Mouse (Mus musculus) mammary gland, adult 2 months (tissue): ENCODE measurements around the gene Gm2007. TPM values are rescaled to one million over a fixed set of nuclear protein-coding genes. Genes with fewer than 3 reads are reported as not detected.

Experiments used
- polyA plus RNA-seq: library from polyadenylated mRNA; depleted of rRNA; stranded (reverse); fragments of >200 nt; gene quantifications from 2 replicates; pipeline ENCODE4 v1.2.3, GENCODE M21; 2012; ENCODE audit warnings: low replicate concordance; rRNA removed

Gene Gm2007
- not detected in 2 replicates for polyA plus RNA-seq

DNA sequence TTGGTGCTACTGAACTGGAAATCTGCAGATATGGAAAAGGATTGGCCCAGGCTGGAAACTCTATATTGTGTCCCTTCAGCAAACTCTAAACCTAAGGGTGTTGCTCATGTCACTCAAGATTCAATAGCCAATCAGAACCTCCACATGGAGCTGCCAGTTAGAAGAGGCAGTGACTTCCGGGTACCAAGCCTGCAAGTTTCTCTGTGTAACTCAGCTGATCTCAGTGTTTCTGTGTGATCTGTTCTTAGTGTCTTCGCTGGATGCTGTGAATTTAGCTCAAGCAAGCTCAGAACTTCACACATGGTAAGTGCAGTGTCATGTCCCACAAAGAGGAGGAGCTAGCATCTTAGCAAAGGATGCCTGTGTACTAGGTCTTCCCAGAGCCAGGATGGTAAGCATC, at the start of gene Gm2007:
TSS of gene Gm2007 (plus strand) at position 301 of the 400 bp plus-strand sequence.

GRCm38 (mm10) chr2:175703546-175703945, 37.8 kb upstream of the Gm2007 start, which contains the start of gene Zfp969:
TSS of gene Zfp969 (minus strand) at chr2:175703646.

GRCm38 (mm10) chr2:175800993-175801392, 59.7 kb downstream of the Gm2007 start, which contains the start of gene Gm14288:
TSS of gene Gm14288 (minus strand) at chr2:175801093.

Other genes with a start within 250 kb of the Gm2007 start
- not detected in 2 replicates for gene Gm11007, start 97.6 kb upstream of the Gm2007 start, polyA plus RNA-seq
- gene Zfp969, start 37.9 kb upstream of the Gm2007 start, polyA plus RNA-seq: not detected in 2 replicates
- 0.36 and 1.3 TPM in 2 replicates for gene Gm14288, start 59.6 kb downstream of the Gm2007 start, polyA plus RNA-seq
- 1.1 and 5.9 TPM in 2 replicates for gene Gm6710, start 127.7 kb downstream of the Gm2007 start, polyA plus RNA-seq
- 0.18 and 0.49 TPM in 2 replicates for gene Zfp966, start 189.6 kb downstream of the Gm2007 start, polyA plus RNA-seq
- gene Gm2026, start 223.8 kb downstream of the Gm2007 start, polyA plus RNA-seq: 0.26 TPM in 1 of 2 replicates, not detected in the other